Mouse (Mus musculus) myocyte (in vitro differentiated cells): ENCODE measurements around the gene Lst1. TPM values are rescaled to one million over a fixed set of nuclear protein-coding genes. Genes with fewer than 3 reads are reported as not detected.
A peak's percentile ranks its signal among the peaks of the same experiment; 100 is the strongest.

Experiments
- H3K27me3 ChIP-seq: one replicate; pipeline ENCODE4 v1.6.1; 2011; ENCODE audit not compliant: control insufficient read depth, insufficient read depth, insufficient read length
- H3K36me3 ChIP-seq: one replicate; pipeline ENCODE4 v1.6.1; 2011; ENCODE audit not compliant: control insufficient read depth, insufficient read depth
- H3K4me2 ChIP-seq: one replicate; pipeline ENCODE4 v1.6.1; 2011; ENCODE audit warnings: low read depth, control low read depth
- H3K4me3 ChIP-seq: one replicate; pipeline ENCODE4 v1.5.1; 2011; ENCODE audit warnings: mild to moderate bottlenecking, control low read depth, moderate library complexity
- H3K79me2 ChIP-seq: one replicate; pipeline ENCODE4 v1.6.1; 2011; ENCODE audit not compliant: control insufficient read depth, insufficient read depth
- H3ac ChIP-seq: one replicate; pipeline ENCODE4 v1.6.1; 2011; ENCODE audit not compliant: control insufficient read depth, insufficient read length
- CEBPB ChIP-seq: IDR thresholded peaks from 2 replicates; pipeline ENCODE4 v1.6.1; 2011; ENCODE audit warnings: mild to moderate bottlenecking, moderate library complexity; ENCODE audit not compliant: poor library complexity, insufficient read depth, severe bottlenecking
- E2F4 ChIP-seq: IDR thresholded peaks from one replicate; pipeline ENCODE4 v1.6.1; 2011; ENCODE audit warnings: mild to moderate bottlenecking, control low read depth, moderate library complexity; ENCODE audit not compliant: insufficient read depth
- MAX ChIP-seq: IDR thresholded peaks from one replicate; pipeline ENCODE4 v1.6.1; 2011; ENCODE audit warnings: low read depth, mild to moderate bottlenecking, control low read depth
- MYOD1 ChIP-seq, 3 experiments: IDR thresholded peaks; one replicate each; pipeline ENCODE4 v1.6.1; 2011; ENCODE audit warnings: control low read depth in 2 of 3, low read depth in 2 of 3, mild to moderate bottlenecking in 2 of 3, moderate library complexity in 1 of 3; ENCODE audit not compliant: insufficient read length in 2 of 3, control insufficient read depth in 1 of 3
- MYOG ChIP-seq, 3 experiments: IDR thresholded peaks; one replicate each; pipeline ENCODE4 v1.6.1; 2011; ENCODE audit warnings: control low read depth in 2 of 3, low read depth in 2 of 3, mild to moderate bottlenecking in 2 of 3; ENCODE audit not compliant: insufficient read length in 2 of 3, control insufficient read depth in 1 of 3, insufficient read depth in 1 of 3
- POLR2A ChIP-seq: IDR thresholded peaks from one replicate; pipeline ENCODE4 v1.6.1; 2011; ENCODE audit warnings: low read depth, mild to moderate bottlenecking, control low read depth, moderate library complexity; ENCODE audit not compliant: insufficient read length
- POLR2AphosphoS2 ChIP-seq: IDR thresholded peaks from one replicate; pipeline ENCODE4 v1.6.1; 2011; ENCODE audit warnings: low read depth, control low read depth; ENCODE audit not compliant: insufficient read length
- REST ChIP-seq: IDR thresholded peaks from one replicate; pipeline ENCODE4 v1.6.1; 2011; ENCODE audit warnings: mild to moderate bottlenecking, control low read depth, moderate library complexity; ENCODE audit not compliant: insufficient read depth, insufficient read length
- SRF ChIP-seq: IDR thresholded peaks from one replicate; pipeline ENCODE4 v1.6.1; 2011; ENCODE audit warnings: low read depth; ENCODE audit not compliant: control insufficient read depth, insufficient read length
- TCF12 ChIP-seq: IDR thresholded peaks from one replicate; pipeline ENCODE4 v1.6.1; 2011; ENCODE audit warnings: mild to moderate bottlenecking, control low read depth; ENCODE audit not compliant: poor library complexity, insufficient read depth, severe bottlenecking
- TCF3 ChIP-seq: IDR thresholded peaks from one replicate; pipeline ENCODE4 v1.6.1; 2011; ENCODE audit warnings: low read depth, control low read depth; ENCODE audit not compliant: insufficient read length
- USF1 ChIP-seq: IDR thresholded peaks from one replicate; pipeline ENCODE4 v1.6.1; 2011; ENCODE audit warnings: low read depth, mild to moderate bottlenecking, control low read depth, moderate library complexity
- polyA plus RNA-seq: library from polyadenylated mRNA; unstranded; fragments of >200 nt; fragmentation: generic; extraction: Trizol; gene quantifications from one replicate; pipeline ENCODE4 v1.2.1, GENCODE M21; 2012; ENCODE audit warnings: missing spikeins

The Lst1 gene
- polyA plus RNA-seq, 1 experiment: 4.3 TPM

- H3K4me2 ChIP-seq: peak overlapping the region; percentile 87
- H3ac ChIP-seq: peak overlapping the region; percentile 45
- no peaks in the 10 kb centered on the region for H3K79me2 ChIP-seq
- H3K27me3 ChIP-seq: no peaks in the 10 kb centered on the region
- no peak for TF ChIP-seq POLR2AphosphoS2
- TF ChIP-seq MYOG (IDR thresholded peaks at IDR 0.05; ENCODE audit: control insufficient read depth in 1 of 3, insufficient read depth in 1 of 3, insufficient read length in 2 of 3, low read depth in 2 of 3): peak in 1 of 3 experiments; percentile 19
- TF ChIP-seq TCF12: no peak
- no peak for TF ChIP-seq CEBPB
- no peak for TF ChIP-seq USF1
- TF ChIP-seq MYOD1 (IDR thresholded peaks at IDR 0.05; ENCODE audit: control insufficient read depth in 1 of 3, insufficient read length in 2 of 3, low read depth in 2 of 3): peak in 2 of 3 experiments; percentile 34 to 48
- TF ChIP-seq E2F4: no peak
- no peaks in the 10 kb centered on the region for H3K36me3 ChIP-seq
- H3K4me3 ChIP-seq: peak overlapping the region; percentile 16
These were observed 8.0 kb upstream of the Lst1 start for GRCm38 (mm10) chr17:35196321-35196641.

GRCm38 (mm10) chr17:35195631-35196320 is 7.5 kb upstream of the Lst1 start:
- H3K4me2 ChIP-seq: peak overlapping the region; percentile 87
- TF ChIP-seq CEBPB: no peak
- TF ChIP-seq MYOG (IDR thresholded peaks at IDR 0.05; ENCODE audit: control insufficient read depth in 1 of 3, insufficient read depth in 1 of 3, insufficient read length in 2 of 3, low read depth in 2 of 3): peak in 2 of 3 experiments; percentile 8 to 34
- TF ChIP-seq MYOD1 (IDR thresholded peaks at IDR 0.05; ENCODE audit: control insufficient read depth in 1 of 3, insufficient read length in 2 of 3, low read depth in 2 of 3): peak in 1 of 3 experiments; percentile 16
- no peak for TF ChIP-seq POLR2A
- no peaks in the 10 kb centered on the region for H3K36me3 ChIP-seq
- H3K4me3 ChIP-seq: peak overlapping the region; percentile 16
- H3K27me3 ChIP-seq: no peaks in the 10 kb centered on the region
- H3K79me2 ChIP-seq: no peaks in the 10 kb centered on the region
- H3ac ChIP-seq: peak overlapping the region; percentile 45

- H3K4me3 ChIP-seq: peak overlapping the region; percentile 16
- H3K36me3 ChIP-seq: no peaks in the 10 kb centered on the region
These were observed 6.8 kb upstream of the Lst1 start for GRCm38 (mm10) chr17:35194844-35195630.

GRCm38 (mm10) chr17:35193881-35194843 is 5.9 kb upstream of the Lst1 start, which contains the start of gene Ltb:
TSS of gene Ltb (plus strand) at chr17:35194439.
- H3K4me2 ChIP-seq: peak within 1 kb of the TSS; percentile 87
- no peak within 1 kb of the TSS for H3ac ChIP-seq
- no peaks in the 10 kb centered on the region for H3K36me3 ChIP-seq
- TF ChIP-seq MAX (no peak), CEBPB (no peak), REST (no peak), USF1 (no peak), MYOD1 (IDR thresholded peaks at IDR 0.05; ENCODE audit: control insufficient read depth in 1 of 3, insufficient read length in 2 of 3, low read depth in 2 of 3) (no peak), MYOG (IDR thresholded peaks at IDR 0.05; ENCODE audit: control insufficient read depth in 1 of 3, insufficient read depth in 1 of 3, insufficient read length in 2 of 3, low read depth in 2 of 3) (no peak), E2F4 (no peak), TCF3 (no peak), POLR2AphosphoS2 (no peak)
- no peaks in the 10 kb centered on the region for H3K27me3 ChIP-seq
- H3K4me3 ChIP-seq: peak within 1 kb of the TSS; percentile 16
- H3K79me2 ChIP-seq: no peaks in the 10 kb centered on the region

More at GRCm38 (mm10) chr17:35194844-35195630, 6.8 kb upstream of the Lst1 start:
- Histone ChIP-seq H3K27me3 (no peaks in the 10 kb centered on the region), H3ac (peak overlapping the region; percentile 45), H3K79me2 (no peaks in the 10 kb centered on the region), H3K4me2 (peak overlapping the region; percentile 87)
- TF ChIP-seq TCF12 (no peak), TCF3 (no peak), REST (no peak), MAX (no peak), SRF (no peak), USF1 (no peak), CEBPB (no peak), POLR2A (no peak), POLR2AphosphoS2 (no peak), MYOG (IDR thresholded peaks at IDR 0.05; ENCODE audit: control insufficient read depth in 1 of 3, insufficient read depth in 1 of 3, insufficient read length in 2 of 3, low read depth in 2 of 3) (no peak), E2F4 (no peak), MYOD1 (IDR thresholded peaks at IDR 0.05; ENCODE audit: control insufficient read depth in 1 of 3, insufficient read length in 2 of 3, low read depth in 2 of 3) (no peak)
